Mouse (Mus musculus): Measurements from ENCODE around the gene Ropn1. TPM values are rescaled to one million over a fixed set of nuclear protein-coding genes. Genes with fewer than 3 reads are reported as not detected.
"Not testable (repeated sequence)": the region's sequence is repeated elsewhere in the genome, so short reads cannot be mapped to it uniquely, and the experiment has no call there.

Ropn1 gene
- total RNA-seq, 4 experiments from 2014 or later = not detected

- peak; percentile 86 for DNase-seq (ENCODE audit: low spot score)
Measured at GRCm38 (mm10) chr16:34690334-34691144, 40.8 kb downstream of the Ropn1 start, which contains the start of gene Ccdc14. Gene Ccdc14, plus strand, starts transcription at chr16:34690616.

- no peak for DNase-seq (ENCODE audit: low spot score)
Measured at GRCm38 (mm10) chr16:34691156-34691555, 41.4 kb downstream of the Ropn1 start.

- DNase-seq (ENCODE audit: low spot score) = no peak
Measured at GRCm38 (mm10) chr16:34694477-34694876, 44.8 kb downstream of the Ropn1 start.

- not testable (repeated sequence) for DNase-seq (ENCODE audit: low spot score)
Measured at GRCm38 (mm10) chr16:34698721-34699120, 49.0 kb downstream of the Ropn1 start.

- peak; percentile 72 for DNase-seq (ENCODE audit: low spot score)
Measured at GRCm38 (mm10) chr16:34700165-34700827, 50.6 kb downstream of the Ropn1 start.

- no peak for DNase-seq (ENCODE audit: low spot score)
Measured at GRCm38 (mm10) chr16:34700828-34701216, 51.1 kb downstream of the Ropn1 start.

- DNase-seq (ENCODE audit: low spot score) = no peak
Measured at GRCm38 (mm10) chr16:34706019-34706418, 56.3 kb downstream of the Ropn1 start.

- DNase-seq (ENCODE audit: low spot score) = peak; percentile 27
Measured at GRCm38 (mm10) chr16:34706487-34706946, 56.8 kb downstream of the Ropn1 start.

- DNase-seq (ENCODE audit: low spot score) = no peak
Measured at GRCm38 (mm10) chr16:34711481-34711880, 61.8 kb downstream of the Ropn1 start.

GRCm38 (mm10) chr16:34725156-34725555, 75.4 kb downstream of the Ropn1 start:
- DNase-seq (ENCODE audit: low spot score) = no peak

Other genes starting within 250 kb of the Ropn1 start
- gene Kalrn, start 76.4 kb upstream of the Ropn1 start, total RNA-seq (2022) = 10 to 100 TPM; 25.1 to 32.5 (median 29.6) TPM
- gene Ccdc14, start 40.7 kb downstream of the Ropn1 start, total RNA-seq (2022) = 1 to 10 TPM; 1.9 to 3.1 (median 2.4) TPM
- 10 to 100 TPM; 25.5 to 32.9 (median 31.7) TPM for gene Mylk, start 95.3 kb downstream of the Ropn1 start, total RNA-seq (2022)

Data from heart, adult 8-10 months (tissue).